Mouse (Mus musculus) myocyte (in vitro differentiated cells): ENCODE results near the gene Hs2st1.

ENCODE experiments used
- CEBPB ChIP-seq: IDR thresholded peaks from 2 replicates; pipeline ENCODE4 v1.6.1; 2011; ENCODE audit warnings: mild to moderate bottlenecking, moderate library complexity; ENCODE audit not compliant: poor library complexity, insufficient read depth, severe bottlenecking
- E2F4 ChIP-seq: IDR thresholded peaks from one replicate; pipeline ENCODE4 v1.6.1; 2011; ENCODE audit warnings: mild to moderate bottlenecking, control low read depth, moderate library complexity; ENCODE audit not compliant: insufficient read depth
- MAX ChIP-seq: IDR thresholded peaks from one replicate; pipeline ENCODE4 v1.6.1; 2011; ENCODE audit warnings: low read depth, mild to moderate bottlenecking, control low read depth
- MYOD1 ChIP-seq, 3 experiments: IDR thresholded peaks; one replicate each; pipeline ENCODE4 v1.6.1; 2011; ENCODE audit warnings: control low read depth in 2 of 3, low read depth in 2 of 3, mild to moderate bottlenecking in 2 of 3, moderate library complexity in 1 of 3; ENCODE audit not compliant: insufficient read length in 2 of 3, control insufficient read depth in 1 of 3
- MYOG ChIP-seq, 3 experiments: IDR thresholded peaks; one replicate each; pipeline ENCODE4 v1.6.1; 2011; ENCODE audit warnings: control low read depth in 2 of 3, low read depth in 2 of 3, mild to moderate bottlenecking in 2 of 3; ENCODE audit not compliant: insufficient read length in 2 of 3, control insufficient read depth in 1 of 3, insufficient read depth in 1 of 3
- POLR2A ChIP-seq: IDR thresholded peaks from one replicate; pipeline ENCODE4 v1.6.1; 2011; ENCODE audit warnings: low read depth, mild to moderate bottlenecking, control low read depth, moderate library complexity; ENCODE audit not compliant: insufficient read length
- POLR2AphosphoS2 ChIP-seq: IDR thresholded peaks from one replicate; pipeline ENCODE4 v1.6.1; 2011; ENCODE audit warnings: low read depth, control low read depth; ENCODE audit not compliant: insufficient read length
- REST ChIP-seq: IDR thresholded peaks from one replicate; pipeline ENCODE4 v1.6.1; 2011; ENCODE audit warnings: mild to moderate bottlenecking, control low read depth, moderate library complexity; ENCODE audit not compliant: insufficient read depth, insufficient read length
- SRF ChIP-seq: IDR thresholded peaks from one replicate; pipeline ENCODE4 v1.6.1; 2011; ENCODE audit warnings: low read depth; ENCODE audit not compliant: control insufficient read depth, insufficient read length
- TCF12 ChIP-seq: IDR thresholded peaks from one replicate; pipeline ENCODE4 v1.6.1; 2011; ENCODE audit warnings: mild to moderate bottlenecking, control low read depth; ENCODE audit not compliant: poor library complexity, insufficient read depth, severe bottlenecking
- TCF3 ChIP-seq: IDR thresholded peaks from one replicate; pipeline ENCODE4 v1.6.1; 2011; ENCODE audit warnings: low read depth, control low read depth; ENCODE audit not compliant: insufficient read length
- USF1 ChIP-seq: IDR thresholded peaks from one replicate; pipeline ENCODE4 v1.6.1; 2011; ENCODE audit warnings: low read depth, mild to moderate bottlenecking, control low read depth, moderate library complexity

DNA sequence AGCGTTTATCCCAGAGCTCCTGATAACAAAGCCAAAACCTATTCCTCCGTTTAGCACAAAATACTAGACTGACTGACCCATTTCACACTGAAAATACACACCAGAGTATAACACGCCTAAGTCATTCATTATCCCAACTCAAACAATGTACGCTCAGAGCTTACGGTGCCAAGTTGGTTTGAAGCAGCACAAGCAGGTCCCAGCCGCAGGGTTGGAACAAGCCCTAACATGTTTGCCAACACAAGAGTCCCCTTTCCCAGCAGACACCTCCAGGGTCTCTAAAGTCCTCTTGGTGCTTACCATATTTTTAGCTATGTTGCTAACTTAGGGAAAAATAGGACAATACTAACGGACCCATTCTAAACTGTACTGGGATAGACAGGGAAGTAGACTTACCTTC, 14.8 kb downstream of the Hs2st1 start:
- TF ChIP-seq USF1 (no peak), MAX (no peak), POLR2A (no peak), POLR2AphosphoS2 (no peak), MYOD1 (IDR thresholded peaks at IDR 0.05; ENCODE audit: control insufficient read depth in 1 of 3, insufficient read length in 2 of 3, low read depth in 2 of 3) (no peak), CEBPB (no peak), TCF3 (no peak), E2F4 (no peak), REST (no peak), TCF12 (no peak), SRF (no peak), MYOG (IDR thresholded peaks at IDR 0.05; ENCODE audit: control insufficient read depth in 1 of 3, insufficient read depth in 1 of 3, insufficient read length in 2 of 3, low read depth in 2 of 3) (no peak)
